In the genomic region with DNA sequence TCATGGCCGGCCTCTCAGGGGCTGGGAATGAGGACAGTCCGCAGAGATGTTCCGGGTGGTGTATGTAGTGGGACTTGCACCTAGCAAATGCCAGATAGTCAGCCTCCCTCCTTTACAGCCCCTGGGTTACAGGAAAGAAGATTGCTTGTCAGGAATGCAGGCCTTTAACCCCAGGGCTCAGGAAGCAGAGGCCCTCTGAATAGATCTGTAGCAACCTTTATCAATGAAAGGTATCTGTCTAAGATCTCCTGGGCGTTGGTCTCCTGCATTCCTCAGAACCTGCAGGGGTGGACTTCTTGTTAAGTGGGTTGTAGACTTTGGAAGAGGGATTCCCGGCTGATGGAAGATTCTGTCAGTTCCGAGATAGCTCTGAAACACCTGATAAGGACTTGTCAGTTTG, we compare ENCODE assay signal across 28 mouse cellular contexts.
DNase-seq lines count a peak whose midpoint lies in the region; ATAC-seq lines count a peak whose summit lies in the region.
"Had no signal": no experiment of that assay in that cellular context is flagged by ENCODE, and none has a peak within 500 bp of the region (broad histone marks: within the 10 kb centered on the region; RNA-seq: fewer than 3 reads in every experiment).

No protein-coding gene starts in this region.

- intact Hi-C loops in heart, postnatal 14 days (cut with DNase I): no loop called here
- intact Hi-C loops in heart, postnatal 25 days (cut with DNase I): no loop called here
- intact Hi-C loops in left cerebral cortex, postnatal 10 days (cut with DNase I): no loop called here

- no peak overlapping the region for H3K4me2 ChIP-seq in heart, embryonic 15.5 days
- H3K4me2 ChIP-seq: forebrain, embryonic 12.5 days; midbrain, embryonic 11.5 days; stomach, embryonic 15.5 days had no signal

- no peak overlapping the region for H3K9ac ChIP-seq in heart, embryonic 15.5 days
- H3K9ac ChIP-seq: forebrain, embryonic 12.5 days; forebrain, postnatal 0 days; liver, embryonic 14.5 days; stomach, embryonic 15.5 days had no signal

- no peaks in the 10 kb centered on the region for H3K27me3 ChIP-seq in heart, embryonic 10.5 days (ENCODE audit: insufficient read depth, poor library complexity, severe bottlenecking)
- no peaks in the 10 kb centered on the region for H3K27me3 ChIP-seq in heart, embryonic 15.5 days
- H3K27me3 ChIP-seq: forebrain, embryonic 12.5 days; stomach, embryonic 15.5 days had no signal

- ATAC-seq in heart, embryonic 15.5 days (replicated peaks; ENCODE audit: insufficient number of reproducible peaks, insufficient read depth, low FRiP score, low read depth): no peak
- ATAC-seq: forebrain, postnatal 0 days; hindbrain, embryonic 16.5 days; midbrain, embryonic 16.5 days had no signal

- H3K9me3 ChIP-seq in heart, embryonic 10.5 days: no peaks in the 10 kb centered on the region
- H3K9me3 ChIP-seq in heart, embryonic 15.5 days (replicated peaks): no peaks in the 10 kb centered on the region
- H3K9me3 ChIP-seq: forebrain, embryonic 12.5 days; stomach, embryonic 15.5 days had no signal

- H3K36me3 ChIP-seq in heart, embryonic 10.5 days: peaks cover 7% of the 10 kb centered on the region; the same call in 1 of the 2 replicates
- no peaks in the 10 kb centered on the region for H3K36me3 ChIP-seq in heart, embryonic 15.5 days
- H3K36me3 ChIP-seq: forebrain, embryonic 12.5 days had no signal

- H3K4me3 ChIP-seq in heart, embryonic 10.5 days: no peak overlapping the region
- no peak overlapping the region for H3K4me3 ChIP-seq in heart, embryonic 15.5 days
- H3K4me3 ChIP-seq: erythroblast, embryonic 14.5 days; forebrain, embryonic 12.5 days; stomach, embryonic 15.5 days had no signal

- H3K4me1 ChIP-seq in heart, embryonic 10.5 days: peaks cover 67% of the 10 kb centered on the region
- peaks cover 60% of the 10 kb centered on the region for H3K4me1 ChIP-seq in heart, embryonic 15.5 days (replicated peaks)

- peak overlapping the region; percentile 82 for H3K27ac ChIP-seq in heart, embryonic 10.5 days
- peak overlapping the region; percentile 80; the same call in 1 of the 2 replicates for H3K27ac ChIP-seq in heart, embryonic 15.5 days
- H3K27ac ChIP-seq: forebrain, embryonic 12.5 days; liver, embryonic 14.5 days; stomach, embryonic 15.5 days had no signal

- 27% methylated on average over 6 of the region's 6 CpGs for WGBS in heart, embryonic 10.5 days
- WGBS in heart, embryonic 15.5 days: 40% methylated on average over 6 of the region's 6 CpGs

- no peak for DNase-seq in heart, embryonic 10.5 days (ENCODE audit: low spot score)
- DNase-seq in heart, postnatal 14 days: no peak
- no peak for DNase-seq in heart, postnatal 25 days (ENCODE audit: low spot score)
- DNase-seq in ZHBTc4 (ENCODE audit: low read depth, low spot score): peak; percentile 87
- peak; percentile 86 for DNase-seq in yolk sac, embryonic 10.5 days (ENCODE audit: low spot score)
- no peak for DNase-seq in lung, postnatal 14 days
- no peak for DNase-seq in left cerebral cortex, postnatal 10 days (ENCODE audit: extremely low spot score in 1 of 2, low spot score in 2 of 2)
- DNase-seq: adrenal gland, postnatal 14 days; cerebellum, adult 11-12 months; cerebellum, postnatal 10 days; forebrain, postnatal 0 days; gastrocnemius, postnatal 10 days; kidney, adult 9 months; kidney, postnatal 10 days; layer of hippocampus, postnatal 36 days; liver; lung, adult 2 months; lung, postnatal 10 days; right cerebral cortex, postnatal 25 days; thymus, postnatal 14 days had no signal

Comparison
In these comparisons a context has a peak if more than half of its experiments do, and no peak if none do; other contexts are left out.
1. DNase-seq: peak in ZHBTc4 (single experiment) and yolk sac, embryonic 10.5 days (single experiment); none in heart, embryonic 10.5 days (single experiment), heart, postnatal 14 days (0 of 2), heart, postnatal 25 days (single experiment), lung, postnatal 14 days (single experiment) and left cerebral cortex, postnatal 10 days (0 of 2).